Mouse (Mus musculus) ovary, postnatal 36 days (tissue): ENCODE data around the gene Fam57a.
"Not testable (repeated sequence)": the region's sequence is repeated elsewhere in the genome, so short reads cannot be mapped to it uniquely, and the experiment has no call there.

Source experiments
- DNase-seq: peaks from one replicate; pipeline ENCODE4 v3.0.0; 2022; ENCODE audit warnings: low spot score, mixed read lengths

The Fam57a gene

DNA sequence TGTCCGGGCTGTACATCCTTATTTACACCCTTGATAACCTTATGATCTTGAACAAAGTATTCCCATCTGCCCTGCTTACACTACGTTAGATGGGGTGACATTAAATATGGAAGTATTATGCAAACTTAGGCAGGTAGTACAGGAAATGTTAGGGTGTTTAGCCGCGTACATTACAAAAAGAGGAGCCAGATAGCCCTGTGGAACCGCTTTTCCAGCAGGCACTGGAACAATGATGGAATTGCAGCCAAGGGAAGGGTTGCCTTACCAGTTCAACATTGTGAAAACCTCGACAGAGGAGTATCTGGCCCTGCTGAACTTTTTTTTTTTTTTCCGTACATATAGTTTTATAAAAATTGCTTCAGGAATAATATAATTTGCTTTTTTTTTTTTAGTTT, 672 bp downstream of the Fam57a start:
- no peak for DNase-seq

DNA sequence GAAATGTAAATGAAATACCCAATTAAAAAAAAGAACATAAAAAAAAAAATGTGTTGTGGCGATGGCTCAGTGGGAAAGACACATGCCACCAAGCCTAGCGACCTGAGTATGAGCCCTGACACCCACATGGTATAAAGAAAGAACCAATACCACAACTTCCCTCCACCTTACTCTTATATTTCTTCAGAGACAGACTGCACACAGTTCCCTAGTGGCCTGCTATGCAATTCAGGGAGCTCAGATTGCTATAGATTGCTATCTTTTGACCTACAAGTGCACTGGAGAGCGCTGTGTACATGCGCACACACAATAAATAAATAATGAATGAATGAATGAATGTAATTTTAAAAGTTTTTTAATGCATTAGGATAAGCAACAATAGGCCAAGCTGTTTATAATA, 4.3 kb downstream of the Fam57a start:
- DNase-seq = no peak

DNA sequence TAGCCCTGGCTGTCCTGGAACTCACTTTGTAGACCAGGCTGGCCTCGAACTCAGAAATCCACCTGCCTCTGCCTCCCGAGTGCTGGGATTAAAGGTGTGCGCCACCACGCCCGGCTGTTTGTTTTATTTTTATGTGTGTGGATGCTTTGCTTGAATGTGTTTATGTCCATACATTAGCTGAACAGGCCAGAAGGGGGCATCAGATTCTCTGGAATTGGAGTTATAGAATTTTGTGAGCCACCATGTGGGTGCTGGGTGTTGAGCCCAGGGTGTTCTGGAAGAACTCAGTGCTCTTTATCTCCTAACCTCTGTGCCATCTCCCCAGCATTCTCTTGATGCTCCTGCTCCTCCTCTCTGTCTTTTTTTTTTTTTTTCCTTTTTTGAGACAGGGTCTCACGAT, 7.4 kb downstream of the Fam57a start:
- no peak for DNase-seq

DNA sequence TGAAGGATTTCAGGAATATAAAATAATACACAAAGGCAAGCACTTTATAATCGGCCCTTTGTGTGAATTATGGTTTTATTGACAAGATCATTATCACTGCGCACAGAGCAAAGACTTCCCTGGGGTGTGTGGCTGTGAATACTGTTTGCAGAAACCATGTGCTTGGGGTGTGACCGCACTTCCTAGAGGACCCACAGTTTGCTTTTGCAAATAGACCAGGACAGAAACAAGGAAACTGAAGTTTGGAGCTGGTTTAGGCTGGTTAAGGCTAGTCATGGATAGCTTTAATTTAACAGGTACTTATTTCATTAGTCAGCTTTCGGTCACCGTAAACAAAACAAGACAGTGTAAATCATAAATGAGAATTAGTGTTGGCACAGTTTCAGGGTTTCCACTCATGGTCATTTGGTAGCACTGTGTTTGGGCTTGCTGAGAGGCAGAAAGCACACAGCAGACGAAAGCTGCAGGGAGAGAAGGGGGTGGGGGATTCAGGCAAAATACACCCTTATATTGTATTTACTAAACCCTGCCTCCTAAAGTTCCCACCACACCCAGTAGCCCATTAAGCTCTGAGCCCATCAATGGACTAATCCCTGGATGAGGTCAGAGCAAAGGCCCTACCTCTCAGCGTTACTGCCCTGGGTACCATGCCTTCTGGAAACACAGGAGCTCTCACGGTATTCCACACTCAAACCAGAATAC, 17.0 kb downstream of the Fam57a start:
- DNase-seq = no peak

DNA sequence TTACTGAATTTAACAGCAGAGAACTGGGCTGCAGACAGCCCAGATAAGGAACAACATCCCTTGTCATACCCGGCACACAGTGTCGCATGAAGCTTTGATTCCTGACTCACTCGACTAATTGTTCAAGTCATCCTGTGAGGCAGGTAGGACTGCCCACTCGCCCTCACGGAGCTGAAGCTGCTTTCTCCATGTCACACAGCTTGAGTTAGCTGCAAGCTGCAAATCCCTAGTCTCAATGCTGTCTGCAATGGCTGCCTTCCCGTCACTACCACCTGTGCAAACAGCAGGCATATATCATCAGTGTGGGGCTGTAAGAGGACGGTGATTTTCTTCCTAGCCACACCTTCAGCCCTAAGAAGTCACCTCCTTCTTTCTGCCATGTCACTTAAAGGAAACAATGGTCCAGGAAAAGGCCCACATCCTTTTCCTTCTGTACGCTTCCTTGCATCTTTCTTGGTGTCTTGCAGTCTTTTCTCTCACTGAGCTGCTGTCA, 17.6 kb downstream of the Fam57a start:
- no peak for DNase-seq

GRCm38 (mm10) chr11:76201761-76202674, 22.5 kb downstream of the Fam57a start:
- peak; percentile 90 for DNase-seq

DNA sequence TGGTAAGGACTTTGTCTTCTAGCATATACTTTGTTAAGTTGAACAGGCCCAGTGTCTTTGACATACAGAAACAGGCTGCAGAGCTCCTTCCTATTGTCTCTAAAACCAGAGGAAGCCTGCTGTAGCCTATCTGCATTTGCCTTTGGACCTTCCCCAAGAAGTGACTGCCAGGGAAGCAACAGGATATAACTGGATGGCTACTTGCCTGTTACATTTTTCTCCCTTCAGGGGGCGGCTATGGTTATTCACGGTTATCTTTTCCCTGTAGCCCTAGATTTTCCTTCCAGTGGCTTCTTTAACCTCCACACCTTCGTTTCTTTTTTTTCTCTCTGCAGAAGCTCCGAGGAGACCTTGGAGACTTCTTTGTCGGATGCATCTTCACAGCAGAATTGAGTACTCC, 27.3 kb downstream of the Fam57a start:
- DNase-seq = no peak

DNA sequence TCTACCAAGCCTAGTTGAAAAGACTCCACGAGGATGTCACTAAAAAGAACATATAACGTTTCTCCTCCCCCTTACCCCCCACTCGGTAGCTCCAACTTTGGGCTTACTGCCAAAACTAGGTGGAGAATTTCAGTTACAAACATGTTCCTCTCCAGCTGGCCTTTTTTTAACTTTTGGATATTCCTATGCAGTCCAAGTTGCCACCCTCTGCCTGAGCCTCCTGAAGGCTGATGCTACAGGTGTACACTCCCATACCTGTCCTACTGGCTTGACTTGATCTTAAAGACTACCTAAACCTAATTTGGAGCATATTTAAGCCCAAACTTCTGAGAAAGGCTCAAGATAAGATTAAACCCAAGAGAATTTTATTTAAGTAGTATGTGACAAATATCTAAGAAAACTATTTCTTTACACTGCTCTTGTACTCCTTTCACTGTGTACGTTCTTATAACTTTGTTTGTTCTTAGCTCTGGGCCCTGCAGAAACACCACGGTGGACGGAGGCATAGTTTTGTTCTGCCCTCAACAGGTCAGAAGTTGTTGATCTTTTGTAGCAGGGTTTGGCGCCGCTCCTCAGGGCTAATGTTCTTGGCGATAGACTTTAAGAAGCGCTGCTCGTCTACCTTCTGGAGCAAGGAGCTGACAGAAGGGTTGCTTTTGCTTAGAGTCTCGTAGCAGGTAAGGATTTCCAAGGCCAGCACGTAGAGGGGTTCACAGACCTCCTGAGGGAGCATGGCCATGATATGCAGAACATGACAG, 30.9 kb downstream of the Fam57a start:
- DNase-seq = no peak

GRCm38 (mm10) chr11:76211595-76211994, 32.1 kb downstream of the Fam57a start:
- not testable (repeated sequence) for DNase-seq

GRCm38 (mm10) chr11:76213841-76214240, 34.4 kb downstream of the Fam57a start:
- no peak for DNase-seq

GRCm38 (mm10) chr11:76215011-76215410, 35.5 kb downstream of the Fam57a start:
- DNase-seq = no peak

DNA sequence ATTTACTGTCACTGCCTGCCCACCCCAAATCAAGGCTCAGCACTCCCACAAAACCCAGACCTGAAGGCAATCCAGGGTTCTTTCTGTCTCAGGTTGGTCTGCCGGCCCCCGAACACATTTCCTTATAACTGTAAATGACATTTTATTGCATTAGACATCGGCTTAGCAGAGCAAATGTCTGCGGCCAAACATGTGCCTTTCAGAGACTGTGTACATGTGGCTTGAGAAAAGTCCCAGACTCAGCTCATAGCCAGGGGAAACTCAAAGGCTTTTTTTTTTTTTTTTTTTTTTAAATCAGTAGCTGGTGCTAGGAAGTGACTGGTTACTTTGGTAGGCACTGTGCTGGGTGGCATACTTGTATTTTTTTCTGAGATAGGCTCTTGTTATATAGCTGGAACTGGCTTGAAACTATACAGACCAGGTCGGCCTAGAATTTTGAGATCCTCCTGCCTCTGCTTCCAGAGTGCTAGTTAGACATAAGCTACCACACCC, 36.6 kb downstream of the Fam57a start:
- no peak for DNase-seq

DNA sequence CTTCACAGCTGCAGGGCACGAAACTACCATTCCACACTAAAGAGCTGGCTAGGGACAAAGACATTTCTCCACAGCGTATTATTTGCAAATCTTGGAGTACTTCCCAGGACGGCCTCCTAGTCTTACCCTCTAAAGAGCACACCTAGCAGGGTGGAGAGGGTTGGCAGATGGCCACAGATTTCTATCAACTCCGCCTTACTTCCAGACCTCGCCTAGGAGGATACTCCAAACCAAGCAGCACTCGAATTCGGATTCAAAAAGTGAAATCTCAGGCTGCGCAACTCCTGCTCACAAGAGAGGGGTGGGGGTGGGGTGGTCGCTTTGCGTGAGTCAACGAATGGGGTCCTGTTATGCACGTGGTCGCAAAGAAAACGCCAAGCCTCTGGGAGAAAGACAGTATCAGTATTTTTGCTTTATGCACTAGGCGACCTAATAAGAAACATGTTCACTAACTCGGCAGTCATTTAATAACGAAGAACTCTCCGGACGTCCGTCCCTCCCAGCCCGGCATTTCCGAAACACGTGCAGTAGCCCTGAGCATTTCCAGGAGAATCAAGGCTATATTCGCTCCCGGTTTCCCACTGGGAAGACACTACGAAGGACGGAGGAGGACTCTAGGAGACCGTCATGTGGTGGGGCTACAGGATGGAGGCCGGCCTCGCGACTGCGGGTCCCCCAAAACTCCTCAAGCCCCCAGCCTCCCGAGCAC, 37.4 kb downstream of the Fam57a start:
- DNase-seq = no peak

DNA sequence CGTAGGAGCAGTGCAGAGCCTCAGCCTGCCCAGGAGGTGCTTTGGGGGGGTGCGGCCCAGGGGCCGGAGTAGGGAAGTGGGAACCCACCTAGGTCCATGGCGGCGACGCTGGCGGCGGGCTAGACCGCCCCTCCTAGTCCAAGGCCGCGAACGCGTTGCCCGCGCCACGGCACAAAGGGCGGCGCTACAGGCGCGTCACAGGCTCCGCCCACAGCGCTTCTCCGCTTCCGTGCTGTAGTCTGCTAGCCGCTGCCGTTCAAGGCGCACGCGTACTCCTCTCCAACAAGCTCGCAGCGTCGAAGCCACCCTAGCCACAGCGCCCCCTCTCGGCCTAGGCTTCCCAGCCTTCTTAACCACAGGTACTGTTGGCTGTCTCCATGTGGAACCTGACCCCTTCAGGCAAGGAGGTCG, 37.9 kb downstream of the Fam57a start, which contains the start of the genes Dbil5 and Gemin4:
Gene Dbil5 (plus strand): TSS at position 219 of the 411 bp plus-strand sequence.
Gene Gemin4 (minus strand): TSS at position 275 of the 411 bp plus-strand sequence.
- DNase-seq = peak; percentile 96

GRCm38 (mm10) chr11:76224631-76225030, 45.2 kb downstream of the Fam57a start:
- no peak for DNase-seq

- no peak for DNase-seq
These were observed 45.6 kb downstream of the Fam57a start for GRCm38 (mm10) chr11:76225051-76225450.

- DNase-seq = no peak
These were observed 56.7 kb downstream of the Fam57a start for GRCm38 (mm10) chr11:76236136-76236535.

DNA sequence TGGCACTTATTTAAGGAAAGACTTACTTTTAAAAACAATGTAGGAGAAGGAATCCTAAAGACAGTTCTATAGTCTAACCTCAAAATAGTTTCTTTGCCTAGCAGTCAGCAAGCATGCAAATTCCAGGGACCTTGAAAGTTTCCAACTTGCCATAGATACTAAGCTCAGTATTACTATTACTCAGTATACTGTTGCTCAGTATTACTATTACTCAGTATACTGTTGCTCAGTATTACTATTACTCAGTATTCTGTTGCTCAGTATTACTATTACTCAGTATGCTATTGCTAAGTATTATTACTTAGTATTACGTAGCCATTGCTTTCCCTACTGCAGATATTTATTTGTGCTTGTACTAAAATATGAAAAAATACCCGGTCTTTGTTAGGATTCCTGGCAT, 60.3 kb downstream of the Fam57a start:
- DNase-seq = no peak

GRCm38 (mm10) chr11:76242901-76243810, 63.7 kb downstream of the Fam57a start, which contains the start of the genes Mrm3 and Glod4:
Gene Mrm3, plus strand, starts transcription at chr11:76243715.
Gene Glod4, minus strand, starts transcription at chr11:76243725.
- DNase-seq = peak; percentile 91
